Mouse (Mus musculus) lung, adult 2 months (tissue): ENCODE data around the gene Ripor2.

Source experiments
- CTCF ChIP-seq: fragments of 200-500 bp; IDR thresholded peaks from 2 replicates; pipeline ENCODE4 v1.5.1; 2011; ENCODE audit warnings: mild to moderate bottlenecking, low read length, control low read depth; ENCODE audit not compliant: insufficient read depth
- POLR2A ChIP-seq: fragments of 200-500 bp; IDR thresholded peaks from 2 replicates; pipeline ENCODE4 v1.6.1; 2011; ENCODE audit warnings: low read depth, mild to moderate bottlenecking, control low read depth, low read length, borderline replicate concordance; ENCODE audit errors: extremely low read depth

DNA sequence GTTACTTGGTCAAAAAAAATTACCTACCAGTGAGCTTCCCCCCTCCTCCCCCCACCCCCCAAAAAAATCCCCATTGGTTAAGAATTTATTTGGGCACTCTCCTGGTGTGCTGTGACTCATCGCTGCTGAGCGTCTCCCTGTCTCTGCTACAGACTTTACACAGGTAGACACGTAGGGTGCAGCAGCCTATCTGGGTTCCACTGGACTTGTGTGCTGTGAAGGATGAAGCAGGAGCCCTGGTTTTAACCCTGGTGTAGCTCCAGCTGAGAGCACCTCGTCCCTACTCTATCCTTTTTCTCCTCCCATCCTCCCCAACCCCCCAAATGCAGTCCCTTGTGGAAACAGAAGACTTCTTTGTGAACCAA lies 142.4 kb downstream of the Ripor2 start:
- TF ChIP-seq CTCF, result no peak
- no peak for TF ChIP-seq POLR2A
